Mouse (Mus musculus) cerebellum, postnatal 4 days (tissue): ENCODE measurements around the gene Gnat1.

ENCODE experiments used
- DNase-seq, 2 experiments: peaks; one replicate each; pipeline ENCODE4 v3.0.0; 2022; ENCODE audit warnings: low spot score in 2 of 2, mixed read lengths in 1 of 2

Gene Gnat1

DNA sequence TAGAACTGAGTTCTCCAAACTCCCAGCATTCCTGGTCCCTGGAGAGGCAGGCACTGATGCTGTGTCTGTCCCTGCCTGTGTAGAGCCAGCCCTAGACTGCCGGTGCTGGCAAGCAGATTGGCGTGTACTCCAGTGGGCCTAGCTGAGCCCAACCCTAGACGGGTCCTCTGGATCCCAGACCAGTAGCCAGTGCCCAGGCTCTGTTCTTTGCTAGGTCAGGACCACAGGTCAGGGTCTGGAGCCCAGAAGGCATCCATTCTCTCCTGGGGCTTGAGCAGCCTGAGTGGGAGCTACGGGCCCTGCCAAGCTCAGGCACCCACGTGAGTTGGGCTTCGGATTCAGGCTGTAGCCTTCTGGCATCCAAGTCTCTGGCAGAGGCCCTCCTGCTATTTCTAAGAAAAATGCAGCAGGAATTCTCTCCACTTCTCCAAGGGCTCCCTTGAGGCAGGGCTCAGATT, 20.6 kb upstream of the Gnat1 start:
- no peak for DNase-seq

DNA sequence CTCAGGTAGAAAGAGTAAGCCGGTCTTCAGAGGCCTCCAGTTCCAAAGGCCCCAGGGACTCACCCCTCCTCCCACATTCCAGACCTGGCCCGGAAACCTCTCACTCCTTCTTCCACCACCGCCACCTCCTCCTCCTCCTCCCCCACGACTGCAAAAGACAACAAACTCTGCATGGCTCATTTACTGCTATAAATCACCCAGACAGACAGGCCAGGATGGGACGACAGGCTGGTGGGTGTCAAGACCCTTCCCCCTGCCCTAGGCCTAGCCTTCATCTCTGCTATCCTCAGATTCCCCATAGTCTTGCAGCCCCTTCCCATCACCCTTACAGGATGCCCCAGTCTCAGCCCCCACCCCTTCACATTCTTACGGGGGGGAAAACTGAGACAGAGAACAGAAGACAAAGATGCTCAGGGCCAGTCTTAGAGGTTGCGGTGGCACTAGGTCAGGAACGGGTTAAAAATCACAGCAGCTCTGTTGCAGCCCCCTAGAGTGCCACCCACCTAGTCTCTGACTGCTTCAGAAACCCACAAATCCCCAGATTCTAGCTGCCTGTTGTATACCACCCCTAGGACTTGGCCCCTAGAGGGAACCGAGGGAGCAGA, 20.0 kb upstream of the Gnat1 start:
- DNase-seq, result no peak

DNA sequence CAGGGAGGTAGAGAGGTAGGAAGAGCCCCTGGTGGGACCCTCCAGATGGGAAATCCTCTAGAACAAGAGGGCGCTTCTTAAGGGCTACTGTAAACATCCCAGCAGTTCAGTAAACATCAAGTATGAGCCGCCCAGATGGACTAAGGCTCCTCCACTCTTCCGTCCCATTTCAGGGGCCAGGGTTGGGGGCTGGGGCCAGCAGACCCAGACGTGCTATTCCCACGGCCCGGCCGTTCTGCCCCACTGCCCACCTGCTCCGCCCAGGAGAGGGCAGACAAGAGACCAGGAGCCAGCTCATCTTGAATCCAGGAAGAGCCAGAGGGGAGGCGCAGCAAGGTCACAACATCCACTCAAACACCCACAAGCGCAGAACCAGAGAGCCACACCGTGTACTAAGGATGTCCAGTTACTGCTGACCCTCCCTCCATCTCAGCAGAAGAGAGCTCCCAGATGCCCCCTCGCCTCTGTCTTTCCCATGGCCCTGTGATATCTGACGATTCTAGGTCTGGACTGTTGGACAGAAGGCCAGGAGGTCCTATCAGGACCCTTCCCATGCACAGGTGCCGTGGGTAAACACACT, 19.2 kb upstream of the Gnat1 start:
- DNase-seq, result no peak

DNA sequence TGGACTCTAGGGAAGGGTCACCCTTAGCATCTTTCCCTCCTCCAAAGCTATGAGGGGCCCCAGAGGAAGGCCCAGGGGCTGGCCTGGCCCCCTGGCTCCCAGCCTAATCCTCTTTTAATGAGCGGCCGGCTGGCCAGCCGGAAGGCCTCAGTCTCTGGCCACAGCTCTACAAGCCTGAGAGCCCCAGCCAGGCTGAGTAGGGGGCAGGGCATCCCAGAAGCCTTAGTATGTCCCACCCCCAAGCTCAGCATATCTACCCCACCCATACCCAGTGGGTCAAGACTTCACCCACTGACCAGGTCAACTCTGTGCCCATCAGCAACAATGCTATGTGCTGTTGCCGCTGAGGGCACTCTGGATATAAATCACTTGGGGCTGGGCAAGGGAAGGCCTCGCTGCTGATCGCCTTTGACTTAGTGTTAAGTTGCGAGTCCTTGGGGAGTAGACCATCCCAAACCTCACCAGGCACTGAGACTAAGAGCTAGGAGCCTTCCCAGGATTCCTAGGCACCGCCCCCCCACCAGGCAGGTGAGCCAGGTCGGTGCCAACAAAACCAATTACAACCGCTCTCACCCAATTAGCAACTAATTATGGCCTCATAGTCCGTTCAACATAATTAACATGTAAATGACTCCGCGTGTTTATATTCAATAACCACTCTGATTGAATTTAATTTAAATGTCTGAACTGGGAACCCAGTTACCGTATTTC, 18.5 kb upstream of the Gnat1 start:
- no peak for DNase-seq

DNA sequence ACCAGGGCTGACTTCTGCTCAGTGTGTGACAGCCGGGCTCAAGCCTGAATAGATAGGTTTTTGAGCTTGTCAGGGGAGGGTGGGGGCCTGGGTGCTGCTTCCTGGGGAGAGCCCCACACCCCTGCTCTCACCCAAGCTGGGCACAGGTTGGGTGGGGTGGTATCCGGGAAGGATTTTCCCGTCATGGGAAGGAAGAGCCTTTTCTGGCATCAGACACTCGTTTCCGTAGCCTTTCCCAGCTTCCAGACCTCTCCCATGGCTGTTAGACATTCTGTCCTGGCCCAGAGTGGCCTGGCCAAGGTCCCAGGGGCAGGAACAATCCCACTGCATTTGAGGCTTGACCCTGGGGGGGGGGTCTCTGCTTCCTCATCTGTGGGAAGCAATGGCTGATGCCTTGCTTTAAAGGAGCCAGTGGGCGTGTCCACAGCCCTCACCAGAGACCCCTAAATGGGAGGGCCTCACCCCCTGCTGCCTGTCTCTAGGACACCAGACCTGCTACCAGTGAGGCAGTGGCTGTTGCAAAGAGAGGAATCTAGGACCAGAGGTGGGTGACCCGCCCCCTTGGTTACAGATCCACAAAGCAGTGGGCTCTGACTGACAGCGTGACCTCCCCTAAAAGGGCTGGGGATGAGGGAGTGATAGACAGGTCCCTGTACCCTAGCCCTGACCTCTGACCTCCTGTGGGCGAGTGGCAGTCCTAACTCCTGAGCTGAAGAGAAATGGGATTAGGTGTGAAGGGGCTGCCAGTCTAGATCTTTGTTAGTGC, 17.5 kb upstream of the Gnat1 start:
- DNase-seq, result no peak

DNA sequence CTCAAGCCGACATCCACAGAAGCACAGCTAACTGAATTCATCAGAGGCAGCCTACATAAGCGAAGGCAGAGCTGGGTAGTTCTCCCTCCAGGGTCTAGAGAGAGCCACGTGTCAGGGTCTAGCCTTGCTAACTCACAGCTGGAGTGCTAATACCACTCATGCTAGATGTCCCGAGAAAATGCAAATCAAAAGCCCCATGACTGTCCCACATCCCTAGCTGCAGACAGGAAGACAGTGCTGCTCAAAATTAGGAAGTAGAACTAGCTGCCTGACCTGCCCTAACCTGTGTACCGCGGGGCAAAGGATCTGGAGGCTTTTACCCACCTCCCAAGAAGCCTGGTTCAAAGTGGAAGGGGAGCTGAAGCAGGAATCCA, 16.6 kb upstream of the Gnat1 start:
- no peak for DNase-seq

DNA sequence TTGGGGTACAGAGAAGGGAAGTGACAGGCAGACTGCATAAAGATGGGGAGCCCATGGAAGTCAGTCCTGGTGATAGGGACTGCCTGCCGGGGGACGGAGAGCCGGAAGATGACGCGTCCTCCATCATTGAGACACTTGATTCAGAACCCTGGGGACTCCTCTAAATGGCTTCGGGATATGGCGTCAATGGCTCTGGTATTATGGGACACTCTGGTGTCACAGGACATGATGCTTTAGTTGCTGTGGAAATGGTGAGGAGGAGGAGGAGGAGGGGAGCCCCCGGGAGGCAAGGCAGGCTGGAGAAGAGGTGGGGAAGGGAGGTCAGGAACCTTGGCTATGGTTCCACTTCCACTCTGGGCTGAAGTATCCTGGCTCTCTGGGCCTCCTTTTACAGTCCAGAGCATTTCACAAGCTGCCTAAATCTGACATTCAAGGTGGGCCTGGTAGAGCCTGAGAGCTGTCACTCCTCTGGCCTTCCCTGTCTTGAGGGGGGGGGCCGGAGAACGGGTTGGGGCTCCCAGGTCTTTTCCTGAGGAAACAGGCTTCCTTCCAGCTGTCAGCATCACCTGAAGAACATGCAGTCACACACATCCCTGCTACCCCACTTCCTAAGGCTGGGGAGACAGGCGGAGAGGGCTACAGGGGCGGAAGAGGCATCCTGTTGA, 16.1 kb upstream of the Gnat1 start:
- DNase-seq, result no peak

DNA sequence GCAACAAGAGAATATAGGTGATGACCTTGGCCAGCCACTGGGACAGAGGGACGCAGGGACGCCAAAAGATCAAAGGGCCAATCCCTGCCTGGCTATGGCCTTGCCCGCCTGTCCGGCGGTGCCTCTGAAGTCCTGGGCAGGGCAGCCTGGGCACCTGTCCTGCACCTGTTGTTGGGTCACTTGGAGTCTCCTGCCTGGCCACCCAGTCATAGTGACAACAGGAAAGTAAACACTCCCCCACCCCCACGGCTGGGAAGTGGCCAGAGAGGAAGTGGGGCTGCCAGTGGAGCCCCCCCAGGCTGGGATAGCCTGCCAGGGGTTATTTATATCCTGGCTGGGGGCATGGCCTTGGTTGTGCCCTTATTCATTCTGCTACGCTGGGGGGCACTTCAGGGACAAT, 15.1 kb upstream of the Gnat1 start:
- DNase-seq, result no peak

DNA sequence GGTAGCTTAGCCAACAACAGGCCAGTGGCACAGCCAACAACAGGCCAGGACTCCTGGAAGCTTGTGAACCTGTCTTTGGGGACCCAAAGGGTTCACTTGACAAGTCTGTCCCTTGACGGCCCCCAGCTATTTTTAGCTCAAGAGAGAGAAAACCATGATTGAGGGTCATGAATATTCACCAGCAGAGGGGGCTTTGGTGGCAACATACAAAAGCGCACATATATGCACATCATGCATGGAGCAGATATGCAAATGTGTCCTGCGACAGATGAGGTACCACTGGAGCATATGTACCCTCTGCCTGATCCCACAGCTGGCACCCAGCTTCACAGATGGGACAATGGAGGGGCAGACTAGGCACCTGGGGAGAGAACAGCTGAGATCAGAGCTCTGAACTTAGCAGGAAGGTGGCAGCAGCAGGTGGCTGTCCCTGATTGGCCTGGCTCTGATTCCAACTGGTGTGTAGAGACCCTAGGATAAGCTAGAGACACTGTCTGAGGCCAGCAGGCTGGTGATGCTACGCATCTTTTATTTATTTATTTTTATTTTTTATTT, 14.0 kb upstream of the Gnat1 start:
- DNase-seq, result no peak

DNA sequence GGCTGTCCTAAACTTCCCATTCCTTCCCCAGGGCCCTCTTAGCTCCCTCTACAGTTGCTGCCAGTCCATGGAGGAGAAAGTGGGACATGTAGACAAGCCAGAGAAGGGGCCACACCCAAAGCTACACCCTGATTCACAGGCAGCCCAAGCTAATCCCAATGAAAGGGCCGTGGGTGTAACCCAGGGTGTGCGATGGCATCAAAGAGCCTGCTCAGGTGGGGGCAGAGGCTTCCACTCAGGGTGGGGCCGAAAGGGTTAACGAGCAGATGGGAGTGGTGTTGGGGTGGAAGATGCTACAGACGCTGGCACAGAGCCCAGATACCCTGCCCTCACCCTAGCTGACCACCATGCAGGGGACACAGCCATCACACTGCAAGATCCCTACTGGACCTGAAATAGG, 13.3 kb upstream of the Gnat1 start:
- DNase-seq, result no peak

DNA sequence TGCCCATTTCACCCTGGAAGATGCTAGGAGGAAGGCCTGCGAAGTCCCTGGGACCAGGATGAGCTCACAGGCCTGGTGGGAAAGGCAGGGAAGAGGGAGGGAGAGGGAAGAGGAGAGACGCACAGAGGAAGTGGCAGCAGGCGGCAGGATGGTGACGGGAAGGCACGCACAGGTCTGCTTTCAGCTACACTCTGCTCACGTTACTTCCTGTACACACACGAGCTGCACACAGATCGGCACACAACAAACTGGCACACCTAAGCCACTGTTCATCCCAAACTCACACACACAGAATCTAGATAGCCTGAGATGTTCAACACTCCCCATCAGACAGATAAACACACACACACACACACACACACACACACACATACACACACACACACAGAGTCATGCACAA, 10.9 kb upstream of the Gnat1 start:
- no peak for DNase-seq

DNA sequence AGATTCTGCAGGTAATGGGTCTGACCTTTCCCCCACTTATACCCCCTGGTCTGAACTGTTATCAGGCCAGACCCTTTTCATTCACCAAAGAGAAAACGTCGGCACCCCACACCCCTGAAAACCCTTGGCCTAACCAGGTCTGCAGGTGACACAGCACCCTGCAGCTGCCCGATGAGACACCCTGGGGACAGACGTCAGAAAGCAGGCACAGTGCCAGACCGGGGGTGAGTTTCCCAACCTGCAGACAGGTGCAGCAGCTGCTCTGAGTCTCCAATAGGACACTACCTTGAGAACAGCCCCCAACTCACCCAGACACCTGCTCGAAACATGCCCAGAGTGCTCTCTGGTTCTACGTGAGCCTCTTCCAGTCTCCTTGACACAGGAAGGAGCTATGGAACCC, 9.4 kb upstream of the Gnat1 start:
- no peak for DNase-seq

DNA sequence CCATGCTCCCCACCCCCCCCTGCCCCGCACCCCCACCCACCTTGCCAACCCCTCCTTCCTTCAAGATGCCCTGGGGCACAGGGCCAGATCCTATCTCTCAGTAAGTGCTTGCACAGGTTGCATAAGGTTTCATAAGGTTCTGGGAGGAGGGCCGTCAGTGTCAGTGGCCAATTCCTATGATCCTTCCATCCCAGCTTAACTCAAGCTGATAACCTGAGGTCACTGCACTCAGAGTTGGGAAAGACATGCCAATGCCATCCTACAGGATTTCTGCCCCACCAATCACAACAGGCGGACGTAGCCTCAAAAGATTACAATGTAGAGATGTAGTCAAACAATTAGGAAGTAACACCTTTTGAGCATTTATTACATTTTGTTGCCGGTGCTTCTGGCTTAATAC, 8.9 kb upstream of the Gnat1 start:
- no peak for DNase-seq

DNA sequence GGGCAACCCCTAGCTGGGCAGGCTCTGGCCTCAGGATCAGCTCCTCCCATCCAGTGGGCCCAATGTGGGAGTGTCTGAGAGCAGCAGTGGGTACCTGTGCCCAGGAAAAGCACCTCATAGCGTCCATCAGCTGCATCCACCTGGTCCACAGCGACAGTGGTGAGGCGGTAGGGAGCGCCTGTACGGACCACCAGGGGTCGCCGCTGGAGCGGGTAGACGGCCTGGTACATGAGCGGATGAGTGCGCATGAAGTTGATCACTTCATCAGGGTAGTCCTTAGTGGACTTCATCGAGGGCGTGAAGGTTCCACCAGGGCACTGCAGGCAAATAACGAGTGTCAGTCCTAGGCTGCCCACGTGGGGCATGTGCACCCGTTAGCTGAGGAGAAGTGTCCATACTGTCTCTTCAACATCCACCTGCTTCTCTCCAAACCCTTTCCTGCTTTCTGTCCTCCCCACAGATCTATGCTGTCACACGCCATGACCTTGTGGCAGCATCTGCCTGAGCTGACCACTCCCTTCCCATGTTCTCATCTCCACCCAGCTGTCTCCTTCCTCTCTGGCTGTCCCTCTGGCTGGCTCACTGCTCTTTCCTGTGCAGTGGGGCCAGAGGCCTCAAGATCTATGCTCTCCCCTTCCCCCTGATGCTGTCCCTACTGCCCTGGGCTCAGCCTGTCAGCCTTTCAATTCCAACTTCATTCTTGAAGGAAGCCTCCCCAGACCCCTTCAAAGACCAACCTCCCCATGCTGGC, 5.9 kb upstream of the Gnat1 start:
- peak; percentile 66 to 84 for DNase-seq

DNA sequence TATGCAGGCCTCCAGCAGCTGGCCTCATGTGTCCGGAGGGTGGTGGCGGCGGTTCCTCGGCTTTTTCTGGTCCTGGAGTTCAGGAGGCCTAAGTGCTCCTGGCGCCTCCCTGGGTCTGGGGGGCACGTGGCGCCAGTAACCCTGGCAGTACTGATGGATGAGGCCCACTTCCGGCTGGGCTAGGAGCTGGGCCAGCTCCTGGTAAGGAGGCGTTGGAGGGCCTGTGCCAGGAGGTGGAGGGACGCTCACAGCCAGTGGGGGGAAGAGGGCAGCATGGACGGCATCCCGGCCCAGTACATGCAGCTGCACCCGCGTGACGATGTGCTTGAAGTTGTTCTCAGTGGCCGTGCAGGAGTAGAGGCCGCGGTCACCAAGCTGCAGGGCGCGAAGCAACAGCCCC, 2.9 kb upstream of the Gnat1 start:
- no peak for DNase-seq

DNA sequence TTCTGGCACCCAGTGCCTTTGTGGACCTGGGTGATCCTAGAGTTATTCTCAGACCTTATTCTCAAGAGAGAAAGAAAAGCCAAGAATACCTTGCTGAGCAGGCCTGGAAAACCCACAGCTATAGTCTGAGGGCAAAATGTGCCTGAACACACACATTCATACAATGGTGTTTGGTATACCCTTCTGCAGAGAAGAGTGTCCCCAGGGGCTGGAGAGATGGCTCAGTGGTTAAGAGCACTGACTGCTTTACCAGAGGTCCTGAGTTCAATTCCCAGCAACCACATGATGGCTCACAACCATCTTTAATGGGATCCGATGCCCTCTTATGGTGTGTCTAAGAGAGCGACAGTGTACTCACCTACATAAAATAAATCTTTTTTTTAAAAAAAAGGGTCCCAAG, 651 bp downstream of the Gnat1 start:
- no peak for DNase-seq

DNA sequence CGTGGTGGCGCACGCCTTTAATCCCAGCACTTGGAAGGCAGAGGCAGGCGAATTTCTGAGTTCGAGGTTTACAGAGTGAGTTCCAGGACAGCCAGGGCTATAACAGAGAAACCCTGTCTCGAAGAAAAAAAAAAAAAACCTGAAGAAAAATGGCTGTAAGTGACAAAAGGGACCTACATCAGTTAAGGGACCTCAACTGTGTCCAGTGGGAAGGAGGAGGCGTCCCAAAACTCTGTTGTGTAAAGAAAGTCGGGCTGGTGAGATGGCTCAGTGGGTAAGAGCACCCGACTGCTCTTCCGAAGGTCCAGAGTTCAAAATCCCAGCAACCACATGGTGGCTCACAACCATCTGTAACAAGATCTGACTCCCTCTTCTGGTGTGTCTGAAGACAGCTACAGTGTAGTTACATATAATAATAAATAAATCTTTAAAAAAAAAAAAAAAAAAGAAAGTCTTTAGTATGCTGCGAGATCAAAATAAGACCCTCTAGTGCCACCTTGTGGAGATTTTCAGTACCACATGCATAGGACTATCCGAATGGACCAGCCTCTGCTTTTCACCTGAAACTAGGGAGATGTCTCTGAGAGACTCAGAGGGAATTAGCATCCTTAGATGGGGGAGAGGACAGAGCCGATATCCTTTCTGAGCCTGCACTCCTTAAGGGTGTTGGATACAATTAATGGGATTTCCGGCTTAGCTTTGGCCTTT, 1.5 kb downstream of the Gnat1 start:
- peak; percentile 60 to 82 for DNase-seq

DNA sequence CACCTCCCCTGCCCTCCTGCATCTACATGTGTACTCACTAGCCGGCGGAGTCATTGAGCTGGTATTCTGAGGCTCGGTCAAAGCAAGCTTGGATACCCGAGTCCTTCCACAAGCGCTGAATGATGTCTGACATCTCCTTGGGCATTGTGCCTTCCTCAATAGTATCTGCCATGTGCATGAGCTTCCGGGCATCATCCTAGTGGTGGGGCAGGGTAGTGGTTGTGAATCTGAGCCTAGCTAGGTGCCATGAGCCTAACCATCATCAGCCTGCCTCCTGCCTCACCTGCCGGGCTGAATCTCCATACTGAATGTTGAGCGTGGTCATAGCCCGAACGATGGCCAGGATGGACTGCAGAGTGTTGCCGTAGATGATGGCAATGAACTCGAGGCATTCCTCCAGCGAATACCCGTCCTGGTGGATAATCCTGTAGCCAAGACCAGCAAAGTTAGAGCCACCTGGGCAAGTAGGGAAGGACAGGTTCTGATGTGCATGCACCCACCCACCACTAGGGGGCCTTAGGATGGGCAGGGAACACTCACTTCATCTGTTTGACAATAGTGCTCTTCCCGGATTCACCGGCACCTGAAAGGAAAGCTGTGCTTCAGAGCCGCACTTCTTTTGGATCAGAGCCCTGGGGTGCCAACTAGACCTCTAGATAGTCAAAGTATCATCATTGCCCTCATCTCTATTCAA, 2.3 kb downstream of the Gnat1 start:
- DNase-seq, result peak in 1 of 2 experiments; percentile 34

DNA sequence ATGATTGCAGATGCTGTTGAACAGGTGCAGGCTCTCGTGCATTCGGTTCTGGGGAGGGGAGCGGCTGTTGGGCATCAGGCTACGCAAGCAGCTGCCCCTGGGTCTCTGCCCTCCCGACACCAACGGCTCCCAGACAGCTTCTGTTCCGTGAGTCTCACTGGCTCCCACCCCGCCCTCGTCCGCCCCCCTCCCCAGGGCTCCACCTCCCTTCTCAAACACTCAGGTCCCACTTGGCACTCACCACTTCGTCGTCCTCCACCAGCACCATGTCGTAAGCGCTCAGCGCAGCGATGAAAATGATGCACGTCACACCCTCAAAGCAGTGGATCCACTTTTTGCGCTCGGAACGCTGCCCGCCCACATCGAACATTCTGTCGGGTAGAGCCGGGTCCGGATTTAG, 3.2 kb downstream of the Gnat1 start:
- DNase-seq, result no peak
